Mouse (Mus musculus) T-cell, adult 66 days (primary cell): ENCODE results near the gene Pex5l. TPM values are rescaled to one million over a fixed set of nuclear protein-coding genes. Genes with fewer than 3 reads are reported as not detected.

Experiments
- total RNA-seq, 2 experiments: library from RNA; stranded (reverse); gene quantifications; 3 replicates in 1 of 2; 4 replicates in 1 of 2; pipeline ENCODE4 v1.2.4; 2023

The Pex5l gene
- total RNA-seq = not detected

DNA sequence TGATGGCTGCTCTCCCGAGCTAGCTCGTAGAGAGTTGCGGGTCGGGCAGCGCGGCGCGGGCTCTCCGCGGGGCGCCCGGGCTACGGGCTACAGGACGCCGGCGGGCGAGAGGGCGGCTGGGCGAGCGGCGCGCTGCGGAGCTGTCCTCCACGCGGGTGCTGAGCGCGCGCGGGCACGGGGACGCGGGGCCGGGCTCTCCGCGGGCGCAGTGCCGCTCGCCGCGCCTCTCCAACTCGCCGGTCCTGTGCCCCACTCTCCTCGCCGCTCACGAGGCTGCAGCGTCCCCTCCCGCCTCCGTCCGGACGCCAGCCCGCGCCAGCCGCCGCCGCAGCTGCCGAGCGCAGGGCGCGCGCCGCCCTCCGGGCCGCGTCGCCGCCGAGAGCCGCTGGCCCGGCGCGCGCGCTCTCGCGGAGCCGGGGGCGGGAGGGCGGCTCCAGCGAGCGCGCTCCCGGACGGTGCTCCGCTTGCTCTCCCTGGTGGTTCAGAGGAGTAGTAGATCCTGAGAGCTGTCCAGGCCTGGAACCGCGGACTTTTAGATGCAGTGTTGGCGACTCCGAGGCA lies at the start of gene Pex5l:
TSS of gene Pex5l (minus strand) at position 347 of the 561 bp plus-strand sequence.

